Mouse (Mus musculus) embryonic facial prominence, embryonic 12.5 days (tissue): ENCODE measurements at regions not wholly inside any gene's neighbourhood (a gene's known extent, or its start where the extent isn't known, plus 50 kb on each side); places are given as distances from the start of the nearest gene placed in this dataset.

Source experiments
- ATAC-seq: fragments of 200-750 bp; cut with Nextera tagmentation; 2 replicates; pipeline ENCODE4 v1.8.0; 2017; ENCODE audit not compliant: insufficient number of reproducible peaks, insufficient read depth, low FRiP score, low TSS enrichment
- H3K27ac ChIP-seq: fragments of 300-500 bp; sonication (generic); 2 replicates; pipeline ENCODE4 v1.5.1; 2016; ENCODE audit warnings: mild to moderate bottlenecking
- H3K27me3 ChIP-seq: fragments of 300-500 bp; sonication (generic); 2 replicates; pipeline ENCODE4 v1.6.1; 2016; ENCODE audit warnings: mild to moderate bottlenecking, moderate library complexity
- H3K36me3 ChIP-seq: fragments of 300-500 bp; sonication (generic); 2 replicates; pipeline ENCODE4 v1.6.1; 2016; ENCODE audit warnings: mild to moderate bottlenecking
- H3K4me1 ChIP-seq: fragments of 300-500 bp; sonication (generic); 2 replicates; pipeline ENCODE4 v1.6.1; 2016
- H3K4me2 ChIP-seq: fragments of 300-500 bp; sonication (generic); replicated peaks from 2 replicates; pipeline ENCODE4 v1.6.1; 2016; ENCODE audit warnings: mild to moderate bottlenecking, moderate library complexity
- H3K4me3 ChIP-seq: fragments of 300-500 bp; sonication (generic); 2 replicates; pipeline ENCODE4 v1.5.1; 2016; ENCODE audit warnings: mild to moderate bottlenecking
- H3K9ac ChIP-seq: fragments of 300-500 bp; sonication (generic); 2 replicates; pipeline ENCODE4 v1.6.1; 2016; ENCODE audit warnings: mild to moderate bottlenecking, moderate library complexity
- H3K9me3 ChIP-seq: fragments of 300-500 bp; sonication (generic); 2 replicates; pipeline ENCODE4 v1.6.1; 2016; ENCODE audit warnings: mild to moderate bottlenecking, moderate library complexity
- WGBS: fragments of 180-500 bp; shearing (Covaris S2); methylation state at CpG from one replicate; pipeline ENCODE4 v1.1.7; 2016; 5-methylcytosine and 5-hydroxymethylcytosine counted together

- WGBS, result 82% methylated on average over 2 of the region's 2 CpGs
- Histone ChIP-seq H3K4me1 (no peaks in the 10 kb centered on the region), H3K9me3 (no peaks in the 10 kb centered on the region), H3K4me2 (no peak overlapping the region), H3K27me3 (no peaks in the 10 kb centered on the region), H3K9ac (no peak overlapping the region), H3K27ac (no peak overlapping the region), H3K4me3 (no peak overlapping the region), H3K36me3 (no peaks in the 10 kb centered on the region)
- no peak for ATAC-seq
These were observed 200.7 kb downstream of the Sec16b start for GRCm38 (mm10) chr1:157707256-157707655.

GRCm38 (mm10) chr1:157709117-157709516, 202.6 kb downstream of the Sec16b start:
- Histone ChIP-seq H3K36me3 (no peaks in the 10 kb centered on the region), H3K9ac (no peak overlapping the region), H3K27ac (no peak overlapping the region), H3K9me3 (no peaks in the 10 kb centered on the region), H3K4me1 (no peaks in the 10 kb centered on the region), H3K27me3 (no peaks in the 10 kb centered on the region), H3K4me3 (no peak overlapping the region), H3K4me2 (no peak overlapping the region)
- WGBS, result 85% methylated on average over 6 of the region's 6 CpGs
- no peak for ATAC-seq

GRCm38 (mm10) chr1:157710870-157711269, 204.3 kb downstream of the Sec16b start:
- no peak for ATAC-seq
- 81% methylated on average over 2 of the region's 2 CpGs for WGBS
- H3K36me3 ChIP-seq, result no peaks in the 10 kb centered on the region

GRCm38 (mm10) chr1:157712519-157712918, 206.0 kb downstream of the Sec16b start:
- H3K27ac ChIP-seq, result no peak overlapping the region
- ATAC-seq, result no peak
- no peak overlapping the region for H3K4me2 ChIP-seq

More at GRCm38 (mm10) chr1:157710870-157711269, 204.3 kb downstream of the Sec16b start:
- H3K4me1 ChIP-seq, result no peaks in the 10 kb centered on the region
- H3K4me2 ChIP-seq, result no peak overlapping the region
- no peaks in the 10 kb centered on the region for H3K9me3 ChIP-seq
- no peaks in the 10 kb centered on the region for H3K27me3 ChIP-seq
- no peak overlapping the region for H3K27ac ChIP-seq
- H3K9ac ChIP-seq, result no peak overlapping the region
- no peak overlapping the region for H3K4me3 ChIP-seq

GRCm38 (mm10) chr1:157713851-157714250, 207.3 kb downstream of the Sec16b start:
- Histone ChIP-seq H3K4me3 (no peak overlapping the region), H3K27me3 (no peaks in the 10 kb centered on the region), H3K36me3 (no peaks in the 10 kb centered on the region), H3K9ac (no peak overlapping the region), H3K4me1 (no peaks in the 10 kb centered on the region), H3K27ac (no peak overlapping the region), H3K9me3 (no peaks in the 10 kb centered on the region), H3K4me2 (no peak overlapping the region)
- no peak for ATAC-seq
- 71% methylated on average over 7 of the region's 7 CpGs for WGBS

More at GRCm38 (mm10) chr1:157712519-157712918, 206.0 kb downstream of the Sec16b start:
- WGBS, result 32% methylated on average over 2 of the region's 2 CpGs
- Histone ChIP-seq H3K36me3 (no peaks in the 10 kb centered on the region), H3K9me3 (no peaks in the 10 kb centered on the region), H3K4me1 (no peaks in the 10 kb centered on the region), H3K9ac (no peak overlapping the region), H3K27me3 (no peaks in the 10 kb centered on the region), H3K4me3 (no peak overlapping the region)

- H3K9ac ChIP-seq, result no peak overlapping the region
- no peaks in the 10 kb centered on the region for H3K4me1 ChIP-seq
- no peak overlapping the region for H3K4me3 ChIP-seq
- H3K27ac ChIP-seq, result no peak overlapping the region
- H3K4me2 ChIP-seq, result no peak overlapping the region
- ATAC-seq, result no peak
- H3K9me3 ChIP-seq, result no peaks in the 10 kb centered on the region
- H3K27me3 ChIP-seq, result no peaks in the 10 kb centered on the region
- no peaks in the 10 kb centered on the region for H3K36me3 ChIP-seq
- 62% methylated on average over 3 of the region's 3 CpGs for WGBS
These were observed 209.1 kb downstream of the Sec16b start for GRCm38 (mm10) chr1:157715632-157716031.

GRCm38 (mm10) chr1:157717131-157717530, 210.6 kb downstream of the Sec16b start:
- H3K4me1 ChIP-seq, result no peaks in the 10 kb centered on the region
- WGBS, result 55% methylated on average over 5 of the region's 5 CpGs
- no peak overlapping the region for H3K9ac ChIP-seq
- H3K36me3 ChIP-seq, result no peaks in the 10 kb centered on the region
- H3K27me3 ChIP-seq, result no peaks in the 10 kb centered on the region
- no peak overlapping the region for H3K4me2 ChIP-seq
- H3K4me3 ChIP-seq, result no peak overlapping the region
- no peak overlapping the region for H3K27ac ChIP-seq
- H3K9me3 ChIP-seq, result no peaks in the 10 kb centered on the region
- ATAC-seq, result no peak

GRCm38 (mm10) chr1:157721946-157722345, 215.4 kb downstream of the Sec16b start:
- Histone ChIP-seq H3K4me3 (no peak overlapping the region), H3K9ac (no peak overlapping the region), H3K9me3 (no peaks in the 10 kb centered on the region), H3K36me3 (no peaks in the 10 kb centered on the region), H3K4me1 (no peaks in the 10 kb centered on the region), H3K4me2 (no peak overlapping the region), H3K27me3 (no peaks in the 10 kb centered on the region), H3K27ac (no peak overlapping the region)
- WGBS, result 92% methylated on average over 5 of the region's 5 CpGs
- ATAC-seq, result no peak

- no peak for ATAC-seq
- 91% methylated on average over 1 of the region's 1 CpGs for WGBS
- no peak overlapping the region for H3K4me2 ChIP-seq
- no peaks in the 10 kb centered on the region for H3K9me3 ChIP-seq
- H3K27me3 ChIP-seq, result no peaks in the 10 kb centered on the region
- no peaks in the 10 kb centered on the region for H3K4me1 ChIP-seq
- no peak overlapping the region for H3K27ac ChIP-seq
- no peaks in the 10 kb centered on the region for H3K36me3 ChIP-seq
- no peak overlapping the region for H3K4me3 ChIP-seq
- H3K9ac ChIP-seq, result no peak overlapping the region
These were observed 224.6 kb downstream of the Sec16b start for GRCm38 (mm10) chr1:157731124-157731523.

GRCm38 (mm10) chr1:157740725-157741665, 234.5 kb downstream of the Sec16b start:
- Histone ChIP-seq H3K9me3 (no peaks in the 10 kb centered on the region), H3K27me3 (no peaks in the 10 kb centered on the region), H3K36me3 (no peaks in the 10 kb centered on the region), H3K4me3 (no peak overlapping the region), H3K4me1 (no peaks in the 10 kb centered on the region), H3K27ac (no peak overlapping the region), H3K4me2 (no peak overlapping the region), H3K9ac (no peak overlapping the region)
- no peak for ATAC-seq
- WGBS, result 36% methylated on average over 13 of the region's 13 CpGs

GRCm38 (mm10) chr1:157745611-157746010, 239.1 kb downstream of the Sec16b start:
- no peak for ATAC-seq

GRCm38 (mm10) chr1:157755015-157755649, 248.6 kb downstream of the Sec16b start:
- H3K9ac ChIP-seq, result no peak overlapping the region

More at GRCm38 (mm10) chr1:157745611-157746010, 239.1 kb downstream of the Sec16b start:
- Histone ChIP-seq H3K4me1 (no peaks in the 10 kb centered on the region), H3K4me3 (no peak overlapping the region), H3K27ac (no peak overlapping the region), H3K4me2 (no peak overlapping the region), H3K9me3 (no peaks in the 10 kb centered on the region), H3K9ac (no peak overlapping the region), H3K36me3 (no peaks in the 10 kb centered on the region), H3K27me3 (no peaks in the 10 kb centered on the region)

More at GRCm38 (mm10) chr1:157755015-157755649, 248.6 kb downstream of the Sec16b start:
- Histone ChIP-seq H3K4me1 (no peaks in the 10 kb centered on the region), H3K36me3 (no peaks in the 10 kb centered on the region), H3K4me3 (no peak overlapping the region), H3K27ac (no peak overlapping the region), H3K9me3 (no peaks in the 10 kb centered on the region), H3K27me3 (no peaks in the 10 kb centered on the region), H3K4me2 (no peak overlapping the region)
- ATAC-seq, result no peak
- 76% methylated on average over 10 of the region's 10 CpGs for WGBS
